ENCODE assay signal across 8 mouse cellular contexts in the genomic region with DNA sequence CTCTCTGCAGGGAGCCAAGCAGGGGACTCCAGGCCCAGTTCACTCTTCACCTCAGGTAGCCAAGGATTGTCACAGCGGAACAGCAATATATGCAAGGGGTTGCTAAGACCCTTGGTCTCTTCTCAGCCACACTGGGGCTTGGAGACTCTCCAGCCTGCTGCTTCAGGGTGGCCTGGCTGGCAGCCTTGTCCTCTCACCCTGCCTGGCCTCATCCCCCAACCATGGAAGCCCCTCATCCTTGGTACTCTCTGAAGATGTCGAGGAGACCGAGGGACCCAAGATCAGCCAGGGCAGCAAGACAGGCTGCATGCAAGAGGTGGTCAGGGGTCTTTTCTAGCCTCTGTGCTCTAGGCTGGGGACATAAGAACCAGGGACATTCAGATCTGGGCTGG. TPM values are rescaled to one million over a fixed set of nuclear protein-coding genes. Genes with fewer than 3 reads are reported as not detected.
DNase-seq lines count a peak whose midpoint lies in the region; ATAC-seq lines count a peak whose summit lies in the region.

No protein-coding gene starts in this region.

- 39% methylated on average over 3 of the region's 3 CpGs for WGBS in kidney, embryonic 14.5 days
- WGBS in embryonic facial prominence, embryonic 10.5 days, result 40% methylated on average over 3 of the region's 3 CpGs
- WGBS in hindbrain, embryonic 10.5 days, result 48% methylated on average over 3 of the region's 3 CpGs
- WGBS in midbrain, embryonic 12.5 days, result 33% methylated on average over 3 of the region's 3 CpGs

- H3K4me3 ChIP-seq in kidney, embryonic 14.5 days (ENCODE audit: low read length), result no peak overlapping the region
- peak overlapping the region; percentile 38 for H3K4me3 ChIP-seq in embryonic facial prominence, embryonic 10.5 days
- H3K4me3 ChIP-seq in hindbrain, embryonic 10.5 days, result 0 out of 2 replicates have a peak overlapping the region, but pooled peaks have one; percentile 22
- H3K4me3 ChIP-seq in midbrain, embryonic 12.5 days, result no peak overlapping the region

- H3K4me1 ChIP-seq in kidney, embryonic 14.5 days (ENCODE audit: control insufficient read depth, insufficient read depth, low read length), result peaks cover 15% of the 10 kb centered on the region
- H3K4me1 ChIP-seq in embryonic facial prominence, embryonic 10.5 days, result peaks cover 36% of the 10 kb centered on the region
- H3K4me1 ChIP-seq in hindbrain, embryonic 10.5 days (replicated peaks), result peaks cover 28% of the 10 kb centered on the region
- peaks cover 11% of the 10 kb centered on the region; the same call in 1 of the 2 replicates for H3K4me1 ChIP-seq in midbrain, embryonic 12.5 days

- H3K4me2 ChIP-seq in kidney, embryonic 14.5 days (replicated peaks; ENCODE audit: low read depth, low read length), result peak overlapping the region; percentile 8; the same call in 1 of the 2 replicates
- H3K4me2 ChIP-seq in midbrain, embryonic 12.5 days (replicated peaks), result peak overlapping the region; percentile 23

- no peak for DNase-seq in kidney, postnatal 4 days
- peak; percentile 8 for DNase-seq in embryonic facial prominence, embryonic 10.5 days (ENCODE audit: low spot score)
- no peak for DNase-seq in hindbrain, embryonic 10.5 days (ENCODE audit: low spot score)
- no peak for DNase-seq in frontal cortex, postnatal 25 days (ENCODE audit: low spot score in 2 of 2)
- no peak for DNase-seq in left cerebral cortex, adult 8-10 months (ENCODE audit: low spot score in 2 of 2)
- DNase-seq in urinary bladder, postnatal 14 days (ENCODE audit: low spot score), result no peak

- ATAC-seq in kidney, embryonic 14.5 days (ENCODE audit: low FRiP score, low TSS enrichment), result no peak
- ATAC-seq in midbrain, embryonic 12.5 days (ENCODE audit: low FRiP score, low read depth), result no peak

- H3K27me3 ChIP-seq in kidney, embryonic 14.5 days (ENCODE audit: control insufficient read depth, insufficient read depth, low read length), result no peaks in the 10 kb centered on the region
- H3K27me3 ChIP-seq in embryonic facial prominence, embryonic 10.5 days (replicated peaks; ENCODE audit: low read depth, poor library complexity, severe bottlenecking), result no peaks in the 10 kb centered on the region
- H3K27me3 ChIP-seq in hindbrain, embryonic 10.5 days (ENCODE audit: insufficient read depth, poor library complexity, severe bottlenecking), result no peaks in the 10 kb centered on the region
- H3K27me3 ChIP-seq in midbrain, embryonic 12.5 days, result no peaks in the 10 kb centered on the region

- H3K9me3 ChIP-seq in kidney, embryonic 14.5 days (ENCODE audit: control insufficient read depth, low read length), result no peaks in the 10 kb centered on the region
- H3K9me3 ChIP-seq in embryonic facial prominence, embryonic 10.5 days, result no peaks in the 10 kb centered on the region
- no peaks in the 10 kb centered on the region for H3K9me3 ChIP-seq in hindbrain, embryonic 10.5 days
- H3K9me3 ChIP-seq in midbrain, embryonic 12.5 days, result no peaks in the 10 kb centered on the region

- H3K27ac ChIP-seq in kidney, embryonic 14.5 days (ENCODE audit: low read depth, low read length), result peak overlapping the region; percentile 84
- peak overlapping the region; percentile 84 for H3K27ac ChIP-seq in embryonic facial prominence, embryonic 10.5 days (replicated peaks)
- H3K27ac ChIP-seq in hindbrain, embryonic 10.5 days, result peak overlapping the region; percentile 77
- no peak overlapping the region for H3K27ac ChIP-seq in midbrain, embryonic 12.5 days (replicated peaks)

- H3K36me3 ChIP-seq in kidney, embryonic 14.5 days (ENCODE audit: control insufficient read depth, insufficient read depth, low read length), result no peaks in the 10 kb centered on the region
- no peaks in the 10 kb centered on the region for H3K36me3 ChIP-seq in embryonic facial prominence, embryonic 10.5 days (replicated peaks)
- H3K36me3 ChIP-seq in hindbrain, embryonic 10.5 days, result no peaks in the 10 kb centered on the region
- H3K36me3 ChIP-seq in midbrain, embryonic 12.5 days, result no peaks in the 10 kb centered on the region

- peak overlapping the region; percentile 42; the same call in 1 of the 2 replicates for H3K9ac ChIP-seq in kidney, embryonic 14.5 days (ENCODE audit: low read depth, low read length)
- no peak overlapping the region for H3K9ac ChIP-seq in midbrain, embryonic 12.5 days (replicated peaks)

RNA-seq across cellular contexts. Expression of gene Col6a1, which starts 7.7 kb away (rescaled TPM):
- 18.8 and 38.1 TPM in 2 replicates for polyA plus RNA-seq in kidney, embryonic 14.5 days (2014; fragmentation: Nextera tagmentation; extraction: Ambion mirVana)
- 7.0 and 12.3 TPM in 2 replicates for polyA plus RNA-seq in embryonic facial prominence, embryonic 10.5 days (2016; fragmentation: Nextera tagmentation; extraction: Ambion mirVana)
- 11.4 and 12.6 TPM in 2 replicates for polyA plus RNA-seq in hindbrain, embryonic 10.5 days (2016; fragmentation: Nextera tagmentation; extraction: Ambion mirVana)
- 25.8 and 33.3 TPM in 2 replicates for polyA plus RNA-seq in midbrain, embryonic 12.5 days (2016; fragmentation: Nextera tagmentation; extraction: Ambion mirVana)
- 10 to 100 TPM; 48.8 to 56.0 (median 51.9) TPM for total RNA-seq in left cerebral cortex, adult 8-10 months (2022)

Comparison
In these comparisons a context has a peak if more than half of its experiments do, and no peak if none do; other contexts are left out.
1. H3K4me3 ChIP-seq: peak in embryonic facial prominence, embryonic 10.5 days (single experiment) and hindbrain, embryonic 10.5 days (single experiment); none in kidney, embryonic 14.5 days (single experiment) and midbrain, embryonic 12.5 days (single experiment).